Mouse (Mus musculus) midbrain, embryonic 13.5 days (tissue): ENCODE data around the gene Vmn1r55. TPM values are rescaled to one million over a fixed set of nuclear protein-coding genes. Genes with fewer than 3 reads are reported as not detected.
A peak's percentile ranks its signal among the peaks of the same experiment; 100 is the strongest.
"Not testable (repeated sequence)": the region's sequence is repeated elsewhere in the genome, so short reads cannot be mapped to it uniquely, and the experiment has no call there.

Experiments
- ATAC-seq: fragments of 200-750 bp; cut with Nextera tagmentation; 2 replicates; pipeline ENCODE4 v1.8.0; 2017; ENCODE audit warnings: mild to moderate bottlenecking, moderate TSS enrichment, moderate library complexity
- H3K27ac ChIP-seq: fragments of 300-500 bp; sonication (generic); 2 replicates; pipeline ENCODE4 v1.5.1; 2015; ENCODE audit warnings: inconsistent platforms, mild to moderate bottlenecking, moderate library complexity
- H3K27me3 ChIP-seq: fragments of 300-500 bp; sonication (generic); 2 replicates; pipeline ENCODE4 v1.6.1; 2015; ENCODE audit warnings: mild to moderate bottlenecking, inconsistent platforms
- H3K36me3 ChIP-seq: fragments of 300-500 bp; sonication (generic); 2 replicates; pipeline ENCODE4 v1.6.1; 2015; ENCODE audit warnings: mild to moderate bottlenecking, inconsistent platforms
- H3K4me1 ChIP-seq: fragments of 300-500 bp; sonication (generic); replicated peaks from 2 replicates; pipeline ENCODE4 v1.6.1; 2015; ENCODE audit warnings: inconsistent platforms
- H3K4me2 ChIP-seq: fragments of 300-500 bp; sonication (generic); replicated peaks from 2 replicates; pipeline ENCODE4 v1.6.1; 2015; ENCODE audit warnings: moderate library complexity, mild to moderate bottlenecking, inconsistent platforms
- H3K4me3 ChIP-seq: fragments of 300-500 bp; sonication (generic); replicated peaks from 2 replicates; pipeline ENCODE4 v1.5.1; 2015; ENCODE audit warnings: mild to moderate bottlenecking, inconsistent platforms
- H3K9ac ChIP-seq: fragments of 300-500 bp; sonication (generic); replicated peaks from 2 replicates; pipeline ENCODE4 v1.6.1; 2015; ENCODE audit warnings: mild to moderate bottlenecking, inconsistent platforms
- H3K9me3 ChIP-seq: fragments of 300-500 bp; sonication (generic); 2 replicates; pipeline ENCODE4 v1.6.1; 2016; ENCODE audit warnings: mild to moderate bottlenecking, inconsistent platforms
- WGBS: fragments of 180-500 bp; shearing (Covaris S2); methylation state at CpG from one replicate; pipeline ENCODE4 v1.1.7; 2015; 5-methylcytosine and 5-hydroxymethylcytosine counted together
- polyA plus RNA-seq: library from polyadenylated mRNA; unstranded; fragments of >200 nt; fragmentation: Nextera tagmentation; extraction: Ambion mirVana; gene quantifications from 2 replicates; pipeline ENCODE4 v1.2.1, GENCODE M21; 2015

The Vmn1r55 gene
- 0.01 TPM in 1 of 2 replicates, not detected in the other for polyA plus RNA-seq

DNA sequence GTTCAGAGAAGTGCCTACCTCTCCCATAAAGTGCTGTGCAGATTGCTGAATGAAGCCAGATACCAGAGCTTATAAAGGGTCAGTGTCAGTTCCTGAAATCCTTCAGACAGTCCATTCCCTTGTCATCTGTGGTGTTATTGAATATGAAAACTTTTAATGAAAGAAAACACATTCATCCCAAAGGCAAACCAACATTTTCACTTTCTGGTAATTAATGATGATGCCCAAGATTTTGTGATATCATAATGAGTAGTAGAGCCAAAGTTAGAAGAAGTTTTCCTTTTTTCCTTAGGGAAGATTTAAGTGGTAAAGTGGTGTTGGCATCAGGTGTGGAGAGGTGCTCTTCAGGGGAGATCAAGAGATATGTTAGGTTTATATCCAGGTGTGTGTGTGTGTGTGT is at the start of gene Vmn1r55:
TSS of gene Vmn1r55 (minus strand) at position 101 of the 400 bp plus-strand sequence.
- H3K4me1 ChIP-seq, H3K36me3 ChIP-seq, H3K4me3 ChIP-seq, H3K9me3 ChIP-seq, H3K4me2 ChIP-seq, ATAC-seq, H3K27me3 ChIP-seq, H3K27ac ChIP-seq, H3K9ac ChIP-seq: not testable (repeated sequence)

- H3K4me1 ChIP-seq, H3K36me3 ChIP-seq, H3K4me2 ChIP-seq, H3K4me3 ChIP-seq, H3K9me3 ChIP-seq, H3K9ac ChIP-seq, H3K27me3 ChIP-seq, H3K27ac ChIP-seq, ATAC-seq: not testable (repeated sequence)
Measured at GRCm38 (mm10) chr7:5196647-5197046, 47.2 kb upstream of the Vmn1r55 start, which contains the start of gene Vmn1r56. Vmn1r56 (minus strand) TSS chr7:5196747.

DNA sequence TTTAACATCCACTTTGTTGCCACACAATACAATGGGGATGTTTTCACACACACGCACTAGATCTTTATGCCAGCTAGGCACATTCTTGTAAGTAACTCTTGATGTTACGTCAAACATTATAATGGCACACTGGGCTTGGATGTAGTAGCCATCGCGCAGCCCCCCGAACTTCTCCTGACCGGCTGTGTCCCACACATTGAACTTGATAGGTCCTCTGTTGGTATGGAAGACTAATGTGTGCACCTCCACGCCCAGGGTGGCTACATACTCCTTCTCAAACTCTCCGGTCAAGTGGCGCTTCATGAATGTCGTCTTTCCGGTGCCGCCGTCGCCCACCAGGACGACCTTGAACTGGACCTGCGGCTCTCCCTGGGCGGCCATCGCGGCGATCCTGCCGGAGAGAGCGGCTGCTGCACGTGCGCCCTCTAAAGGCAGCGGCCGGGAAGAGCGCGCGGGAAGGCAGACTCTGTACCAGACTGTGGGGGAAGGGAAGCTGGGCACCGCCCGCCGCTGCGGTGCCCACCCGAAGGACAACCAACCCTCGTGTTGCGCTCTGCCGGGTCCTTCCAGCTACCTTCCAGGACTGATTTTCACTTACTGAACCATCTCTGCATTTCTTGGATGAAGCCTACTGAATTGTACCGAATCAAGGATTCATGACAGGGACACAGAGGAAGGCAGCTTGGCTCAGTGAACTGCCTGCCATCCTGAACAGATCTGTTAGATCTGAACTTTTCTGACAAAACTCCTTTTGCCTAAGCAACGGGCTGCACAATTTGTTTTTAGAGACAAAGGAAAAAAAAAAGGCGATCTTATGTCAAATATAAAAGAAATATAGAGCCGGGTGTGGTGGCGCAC is 23.7 kb downstream of the Vmn1r55 start, which contains the start of gene Rasl2-9:
TSS of gene Rasl2-9 (minus strand) at position 402 of the 858 bp plus-strand sequence.
- Histone ChIP-seq H3K27me3 (0 out of 2 replicates have a peak, but pooled peaks cover 3% of the 10 kb centered on the region), H3K9me3 (no peaks in the 10 kb centered on the region), H3K9ac (peak within 1 kb of the TSS; percentile 51), H3K4me2 (peak within 1 kb of the TSS; percentile 56), H3K27ac (no peak within 1 kb of the TSS), H3K4me1 (0 out of 2 replicates have a peak, but pooled peaks cover 5% of the 10 kb centered on the region), H3K36me3 (no peaks in the 10 kb centered on the region), H3K4me3 (peak within 1 kb of the TSS; percentile 39)
- 18% methylated on average over 42 of the region's 42 CpGs for WGBS
- ATAC-seq, result peak; percentile 81

- Histone ChIP-seq H3K4me2 (no peak overlapping the region), H3K9ac (no peak overlapping the region), H3K36me3 (no peaks in the 10 kb centered on the region), H3K9me3 (no peaks in the 10 kb centered on the region), H3K4me1 (0 out of 2 replicates have a peak, but pooled peaks cover 5% of the 10 kb centered on the region), H3K27me3 (0 out of 2 replicates have a peak, but pooled peaks cover 3% of the 10 kb centered on the region), H3K4me3 (no peak overlapping the region), H3K27ac (no peak overlapping the region)
- no peak for ATAC-seq
- WGBS, result 88% methylated on average over 8 of the region's 8 CpGs
Measured at GRCm38 (mm10) chr7:5125078-5125477, 24.4 kb downstream of the Vmn1r55 start.

- no peaks in the 10 kb centered on the region for H3K9me3 ChIP-seq
- ATAC-seq, result no peak
- 88% methylated on average over 3 of the region's 3 CpGs for whole genome bisulfite sequencing
Measured at GRCm38 (mm10) chr7:5116850-5117249, 32.6 kb downstream of the Vmn1r55 start, which contains the start of gene Rfpl4. Rfpl4 (minus strand) TSS chr7:5116950.

GRCm38 (mm10) chr7:5112701-5113100 is 36.8 kb downstream of the Vmn1r55 start:
- H3K27me3 ChIP-seq, result no peaks in the 10 kb centered on the region
- H3K36me3 ChIP-seq, result no peaks in the 10 kb centered on the region
- H3K9ac ChIP-seq, result no peak overlapping the region
- H3K4me3 ChIP-seq, result no peak overlapping the region
- no peaks in the 10 kb centered on the region for H3K4me1 ChIP-seq
- ATAC-seq, result no peak
- 55% methylated on average over 3 of the region's 3 CpGs for WGBS
- H3K9me3 ChIP-seq, result no peaks in the 10 kb centered on the region
- H3K4me2 ChIP-seq, result no peak overlapping the region
- H3K27ac ChIP-seq, result no peak overlapping the region

More at GRCm38 (mm10) chr7:5116850-5117249, 32.6 kb downstream of the Vmn1r55 start, which contains the start of gene Rfpl4:
- Histone ChIP-seq H3K9ac (no peak within 1 kb of the TSS), H3K4me2 (no peak within 1 kb of the TSS), H3K4me1 (no peaks in the 10 kb centered on the region), H3K36me3 (no peaks in the 10 kb centered on the region), H3K27ac (no peak within 1 kb of the TSS), H3K27me3 (no peaks in the 10 kb centered on the region), H3K4me3 (no peak within 1 kb of the TSS)

GRCm38 (mm10) chr7:5109301-5109700 is 40.2 kb downstream of the Vmn1r55 start:
- no peaks in the 10 kb centered on the region for H3K27me3 ChIP-seq
- no peak overlapping the region for H3K9ac ChIP-seq
- H3K9me3 ChIP-seq, result no peaks in the 10 kb centered on the region
- no peak overlapping the region for H3K27ac ChIP-seq
- H3K36me3 ChIP-seq, result no peaks in the 10 kb centered on the region
- WGBS, result 85% methylated on average over 8 of the region's 8 CpGs
- no peak for ATAC-seq
- no peak overlapping the region for H3K4me2 ChIP-seq
- H3K4me3 ChIP-seq, result no peak overlapping the region
- H3K4me1 ChIP-seq, result no peaks in the 10 kb centered on the region

- 84% methylated on average over 4 of the region's 4 CpGs for WGBS
- Histone ChIP-seq H3K4me1 (no peaks in the 10 kb centered on the region), H3K36me3 (no peaks in the 10 kb centered on the region), H3K9me3 (no peaks in the 10 kb centered on the region), H3K27ac (no peak overlapping the region), H3K4me2 (no peak overlapping the region), H3K9ac (no peak overlapping the region), H3K27me3 (no peaks in the 10 kb centered on the region), H3K4me3 (no peak overlapping the region)
- ATAC-seq, result no peak
Measured at GRCm38 (mm10) chr7:5108272-5108671, 41.2 kb downstream of the Vmn1r55 start.

- no peak overlapping the region for H3K27ac ChIP-seq
- H3K27me3 ChIP-seq, result no peaks in the 10 kb centered on the region
- H3K4me3 ChIP-seq, result no peak overlapping the region
- H3K4me1 ChIP-seq, result no peaks in the 10 kb centered on the region
- 93% methylated on average over 2 of the region's 2 CpGs for WGBS
- H3K36me3 ChIP-seq, result peaks cover 22% of the 10 kb centered on the region
- H3K9me3 ChIP-seq, result no peaks in the 10 kb centered on the region
- no peak for ATAC-seq
- H3K9ac ChIP-seq, result no peak overlapping the region
- no peak overlapping the region for H3K4me2 ChIP-seq
Measured at GRCm38 (mm10) chr7:5102564-5102963, 46.9 kb downstream of the Vmn1r55 start.

- Histone ChIP-seq H3K27me3 (no peaks in the 10 kb centered on the region), H3K4me3 (no peak overlapping the region), H3K9me3 (no peaks in the 10 kb centered on the region), H3K4me2 (no peak overlapping the region), H3K4me1 (no peaks in the 10 kb centered on the region), H3K9ac (no peak overlapping the region), H3K27ac (no peak overlapping the region), H3K36me3 (peaks cover 36% of the 10 kb centered on the region)
- ATAC-seq, result no peak
- 92% methylated on average over 10 of the region's 10 CpGs for WGBS
Measured at GRCm38 (mm10) chr7:5101066-5101663, 48.3 kb downstream of the Vmn1r55 start.

- no peak for ATAC-seq
- no peaks in the 10 kb centered on the region for H3K4me1 ChIP-seq
- 89% methylated on average over 3 of the region's 3 CpGs for WGBS
- H3K36me3 ChIP-seq, result peaks cover 50% of the 10 kb centered on the region
- H3K9ac ChIP-seq, result no peak overlapping the region
- H3K4me2 ChIP-seq, result no peak overlapping the region
- H3K9me3 ChIP-seq, result no peaks in the 10 kb centered on the region
- H3K27me3 ChIP-seq, result no peaks in the 10 kb centered on the region
- H3K4me3 ChIP-seq, result no peak overlapping the region
- H3K27ac ChIP-seq, result no peak overlapping the region
Measured at GRCm38 (mm10) chr7:5099796-5100195, 49.7 kb downstream of the Vmn1r55 start.

DNA sequence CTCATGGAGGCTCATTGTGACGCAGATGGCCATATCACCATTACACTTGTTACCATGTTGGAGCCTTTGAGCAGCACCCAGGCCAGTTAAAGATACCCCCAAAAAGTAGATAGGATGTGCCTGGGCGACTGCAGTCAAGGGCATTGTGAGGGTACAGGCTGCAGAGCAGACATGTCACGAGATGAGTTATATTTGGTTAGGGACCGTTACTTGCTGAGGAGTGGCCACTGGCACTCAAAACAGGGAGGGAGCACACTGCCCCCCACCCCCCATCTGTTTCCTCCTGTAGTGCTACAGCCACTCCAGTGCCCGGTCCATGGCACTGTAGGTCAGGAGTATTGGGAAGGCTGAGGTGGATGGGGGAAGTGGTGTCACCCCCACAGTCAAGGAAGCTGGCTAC is 50.7 kb downstream of the Vmn1r55 start:
- Histone ChIP-seq H3K9me3 (no peaks in the 10 kb centered on the region), H3K4me2 (no peak overlapping the region), H3K4me3 (no peak overlapping the region), H3K27ac (no peak overlapping the region), H3K36me3 (peaks cover 60% of the 10 kb centered on the region), H3K4me1 (no peaks in the 10 kb centered on the region), H3K27me3 (no peaks in the 10 kb centered on the region), H3K9ac (no peak overlapping the region)
- no peak for ATAC-seq
- 92% methylated on average over 5 of the region's 5 CpGs for WGBS
